Comparison of ENCODE assay signal across 7 mouse cellular contexts in genomic region chr8:57939177-57939855, GRCm38 (mm10).
DNase-seq lines count a peak whose midpoint lies in the region; ATAC-seq lines count a peak whose summit lies in the region.

No protein-coding gene starts in this region.

- H3K4me2 ChIP-seq in forebrain, embryonic 13.5 days: no peak overlapping the region
- no peak overlapping the region for H3K4me2 ChIP-seq in hindbrain, embryonic 13.5 days

- no peaks in the 10 kb centered on the region for H3K4me1 ChIP-seq in forebrain, embryonic 13.5 days
- H3K4me1 ChIP-seq in hindbrain, embryonic 13.5 days (replicated peaks): no peaks in the 10 kb centered on the region

- H3K27me3 ChIP-seq in forebrain, embryonic 13.5 days: no peaks in the 10 kb centered on the region
- H3K27me3 ChIP-seq in hindbrain, embryonic 13.5 days: no peaks in the 10 kb centered on the region

- no peaks in the 10 kb centered on the region for H3K36me3 ChIP-seq in forebrain, embryonic 13.5 days (ENCODE audit: poor library complexity, severe bottlenecking)
- no peaks in the 10 kb centered on the region for H3K36me3 ChIP-seq in hindbrain, embryonic 13.5 days

- peak; percentile 60 for ATAC-seq in forebrain, embryonic 13.5 days
- ATAC-seq in hindbrain, embryonic 13.5 days (ENCODE audit: low FRiP score): peak; percentile 57; the same call in 1 of the 2 replicates
- ATAC-seq in megakaryocyte, adult 5-6 weeks (ENCODE audit: poor library complexity, severe bottlenecking): peak; percentile 62

- 23% methylated on average over 8 of the region's 8 CpGs for WGBS in forebrain, embryonic 13.5 days
- WGBS in hindbrain, embryonic 13.5 days: 20% methylated on average over 8 of the region's 8 CpGs

- peak; percentile 60 for DNase-seq in Muller cell, postnatal 12 days (ENCODE audit: inconsistent ontology term)
- peak; percentile 22 for DNase-seq in c-Kit-positive CD71-negative TER-119-negative erythroid progenitor cells, embryonic 14.5 days (ENCODE audit: low read depth)
- DNase-seq in layer of hippocampus, postnatal 10 days (ENCODE audit: low spot score in 2 of 2): peak; percentile 73 to 79
- peak; percentile 56 for DNase-seq in right cerebral cortex, postnatal 14 days

- H3K9ac ChIP-seq in forebrain, embryonic 13.5 days: no peak overlapping the region
- no peak overlapping the region for H3K9ac ChIP-seq in hindbrain, embryonic 13.5 days

- no peak overlapping the region for H3K4me3 ChIP-seq in forebrain, embryonic 13.5 days
- no peak overlapping the region for H3K4me3 ChIP-seq in hindbrain, embryonic 13.5 days

- H3K9me3 ChIP-seq in forebrain, embryonic 13.5 days (replicated peaks): no peaks in the 10 kb centered on the region
- no peaks in the 10 kb centered on the region for H3K9me3 ChIP-seq in hindbrain, embryonic 13.5 days

- H3K27ac ChIP-seq in forebrain, embryonic 13.5 days: no peak overlapping the region
- no peak overlapping the region for H3K27ac ChIP-seq in hindbrain, embryonic 13.5 days

Comparison
In these comparisons a context has a peak if more than half of its experiments do, and no peak if none do; other contexts are left out.
1. DNase-seq: peak in every context shown above with its lines; median percentile 76 in layer of hippocampus, postnatal 10 days; 60 in Muller cell, postnatal 12 days; 56 in right cerebral cortex, postnatal 14 days; 22 in c-Kit-positive CD71-negative TER-119-negative erythroid progenitor cells, embryonic 14.5 days.